20 mouse cellular contexts compared by ENCODE assay signal in genomic region chr2:45367436-45368193, GRCm38 (mm10).
A peak's percentile ranks its signal among the peaks of the same experiment; 100 is the strongest.
DNase-seq lines count a peak whose midpoint lies in the region; ATAC-seq lines count a peak whose summit lies in the region.
"Had no signal": no experiment of that assay in that cellular context is flagged by ENCODE, and none has a peak within 500 bp of the region (broad histone marks: within the 10 kb centered on the region; RNA-seq: fewer than 3 reads in every experiment).

No protein-coding gene starts in this region.

- H3K27ac ChIP-seq in lung, embryonic 15.5 days, result 0 out of 2 replicates have a peak overlapping the region, but pooled peaks have one; percentile 16
- H3K27ac ChIP-seq in brown adipose tissue, adult 24 weeks (replicated peaks; ENCODE audit: low read depth, low read length), result 0 out of 2 replicates have a peak overlapping the region, but pooled peaks have one; percentile 41
- H3K27ac ChIP-seq: forebrain, embryonic 15.5 days; hindbrain, postnatal 0 days; kidney, postnatal 0 days; limb, embryonic 12.5 days; liver, embryonic 14.5 days had no signal

- H3K4me2 ChIP-seq in lung, embryonic 15.5 days, result no peak overlapping the region
- H3K4me2 ChIP-seq: forebrain, embryonic 15.5 days; limb, embryonic 12.5 days had no signal

- H3K9me3 ChIP-seq in lung, embryonic 15.5 days, result no peaks in the 10 kb centered on the region
- H3K9me3 ChIP-seq: forebrain, embryonic 15.5 days; limb, embryonic 12.5 days; megakaryocyte, embryonic 14.5 days had no signal

- no peaks in the 10 kb centered on the region for H3K36me3 ChIP-seq in lung, embryonic 15.5 days
- H3K36me3 ChIP-seq: forebrain, embryonic 15.5 days; limb, embryonic 12.5 days had no signal

- ATAC-seq in lung, embryonic 15.5 days (ENCODE audit: borderline replicate concordance, extremely low read depth, low FRiP score, low TSS enrichment), result no peak
- ATAC-seq: forebrain, embryonic 15.5 days; hindbrain, postnatal 0 days; midbrain, embryonic 16.5 days had no signal

- WGBS in lung, embryonic 15.5 days, result 47% methylated on average over 10 of the region's 10 CpGs

- peak; percentile 24 to 28 for DNase-seq in cerebellum, postnatal 14 days
- DNase-seq in cerebellum, postnatal 25 days, result no peak
- no peak for DNase-seq in lung, postnatal 25 days (ENCODE audit: low spot score)
- DNase-seq in 3T3-L1 (ENCODE audit: low read depth, low spot score), result peak; percentile 63
- no peak for DNase-seq in spleen, postnatal 4 days (ENCODE audit: low spot score in 2 of 2)
- DNase-seq: B cell, adult 2 months; cerebellum, adult 11-12 months; heart, adult 11 months; heart, postnatal 4 days; kidney, adult 11 months; thymus, postnatal 14 days had no signal

- no peak overlapping the region for H3K4me3 ChIP-seq in lung, embryonic 15.5 days
- no peak overlapping the region for H3K4me3 ChIP-seq in brown adipose tissue, adult 24 weeks (ENCODE audit: insufficient read depth, low read depth, low read length)
- H3K4me3 ChIP-seq: forebrain, embryonic 15.5 days; limb, embryonic 12.5 days; megakaryocyte, embryonic 14.5 days had no signal

- no peaks in the 10 kb centered on the region for H3K4me1 ChIP-seq in lung, embryonic 15.5 days
- 0 out of 2 replicates have a peak, but pooled peaks cover 4% of the 10 kb centered on the region for H3K4me1 ChIP-seq in brown adipose tissue, adult 24 weeks (ENCODE audit: control insufficient read depth, insufficient read depth, insufficient read length, low read length)

- no peak overlapping the region for H3K9ac ChIP-seq in lung, embryonic 15.5 days
- H3K9ac ChIP-seq: forebrain, embryonic 15.5 days; limb, embryonic 12.5 days; liver, embryonic 14.5 days had no signal

- H3K27me3 ChIP-seq in lung, embryonic 15.5 days, result no peaks in the 10 kb centered on the region
- H3K27me3 ChIP-seq: forebrain, embryonic 15.5 days; limb, embryonic 12.5 days; megakaryocyte, embryonic 14.5 days had no signal

Comparison
In these comparisons a context has a peak if more than half of its experiments do, and no peak if none do; other contexts are left out.
1. DNase-seq: peak in cerebellum, postnatal 14 days (2 of 2) and 3T3-L1 (single experiment); none in cerebellum, postnatal 25 days (0 of 2), lung, postnatal 25 days (single experiment) and spleen, postnatal 4 days (0 of 2).